8 mouse cellular contexts compared by ENCODE assay signal in the genomic region with DNA sequence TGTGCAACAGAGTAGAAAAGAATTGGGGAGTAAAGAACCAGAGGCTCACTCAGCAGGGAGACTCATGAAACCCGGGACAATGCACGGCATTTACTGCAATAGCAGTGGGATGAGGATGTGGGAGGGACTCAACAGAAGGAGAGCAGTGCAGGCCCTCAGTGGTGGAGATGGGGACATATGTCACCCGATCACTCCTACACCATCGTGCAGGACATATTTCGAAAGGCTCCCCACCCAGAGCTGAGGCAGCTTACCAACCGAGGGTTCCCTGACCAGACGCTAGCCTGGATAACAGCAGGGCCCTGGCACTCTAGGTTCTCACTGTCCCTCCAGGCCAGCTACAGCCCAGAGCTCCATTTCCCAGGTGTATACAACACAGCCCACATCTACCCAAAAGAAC. TPM values are rescaled to one million over a fixed set of nuclear protein-coding genes. Genes with fewer than 3 reads are reported as not detected.
"Had no signal": no experiment of that assay in that cellular context is flagged by ENCODE, and none has a peak within 500 bp of the region (broad histone marks: within the 10 kb centered on the region; RNA-seq: fewer than 3 reads in every experiment).

No protein-coding gene starts in this region.

- DNase-seq: kidney, adult 18-20 months; kidney, postnatal 10 days; kidney, postnatal 4 days; lung, adult 2 months; lung, postnatal 36 days; thymus, adult 2 months; thymus, postnatal 25 days had no signal

RNA-seq across cellular contexts. Expression of a gene that starts 42.4 kb away (rescaled TPM):
- total RNA-seq: megakaryocyte progenitor cell, adult 5-6 weeks had no signal
